Mouse (Mus musculus) stomach, embryonic 16.5 days (tissue): ENCODE measurements around the gene Rem2. TPM values are rescaled to one million over a fixed set of nuclear protein-coding genes. Genes with fewer than 3 reads are reported as not detected.

Source experiments
- ATAC-seq: fragments of 200-750 bp; cut with Nextera tagmentation; 2 replicates; pipeline ENCODE4 v1.8.0; 2017; ENCODE audit warnings: moderate number of reproducible peaks, moderate TSS enrichment; ENCODE audit not compliant: insufficient read depth, low FRiP score
- H3K27ac ChIP-seq: fragments of 300-500 bp; sonication (generic); 2 replicates; pipeline ENCODE4 v1.5.1; 2014; ENCODE audit warnings: low read length
- H3K27me3 ChIP-seq: fragments of 300-500 bp; sonication (generic); 2 replicates; pipeline ENCODE4 v1.6.1; 2014; ENCODE audit warnings: low read length, control low read depth, mixed read lengths; ENCODE audit not compliant: control insufficient read depth, insufficient read depth
- H3K36me3 ChIP-seq: fragments of 300-500 bp; sonication (generic); 2 replicates; pipeline ENCODE4 v1.6.1; 2014; ENCODE audit warnings: low read length; ENCODE audit not compliant: control insufficient read depth, insufficient read depth
- H3K4me1 ChIP-seq: fragments of 300-500 bp; sonication (generic); 2 replicates; pipeline ENCODE4 v1.6.1; 2014; ENCODE audit warnings: low read length, control low read depth, mixed read lengths; ENCODE audit not compliant: control insufficient read depth, insufficient read depth
- H3K4me2 ChIP-seq: fragments of 300-500 bp; sonication (generic); 2 replicates; pipeline ENCODE4 v1.6.1; 2014; ENCODE audit warnings: low read depth, low read length, mixed read lengths
- H3K4me3 ChIP-seq: fragments of 300-500 bp; sonication (generic); replicated peaks from 2 replicates; pipeline ENCODE4 v1.5.1; 2014; ENCODE audit warnings: mild to moderate bottlenecking, low read length
- H3K9ac ChIP-seq: fragments of 300-500 bp; sonication (generic); 2 replicates; pipeline ENCODE4 v1.6.1; 2014; ENCODE audit warnings: low read length
- H3K9me3 ChIP-seq: fragments of 300-500 bp; sonication (generic); replicated peaks from 2 replicates; pipeline ENCODE4 v1.6.1; 2016; ENCODE audit warnings: low read length, control low read depth; ENCODE audit not compliant: control insufficient read depth
- WGBS: fragments of 180-500 bp; shearing (Covaris S2); extraction: QIAGEN DNeasy Blood & Tissue Kit; methylation state at CpG from one replicate; pipeline ENCODE4 v1.1.7; 2014; 5-methylcytosine and 5-hydroxymethylcytosine counted together
- polyA plus RNA-seq: library from polyadenylated mRNA; unstranded; fragments of >200 nt; fragmentation: Nextera tagmentation; extraction: Ambion mirVana; gene quantifications from 2 replicates; pipeline ENCODE4 v1.2.1, GENCODE M21; 2015

Rem2 gene
- polyA plus RNA-seq: 1.5 TPM in 2 replicates

DNA sequence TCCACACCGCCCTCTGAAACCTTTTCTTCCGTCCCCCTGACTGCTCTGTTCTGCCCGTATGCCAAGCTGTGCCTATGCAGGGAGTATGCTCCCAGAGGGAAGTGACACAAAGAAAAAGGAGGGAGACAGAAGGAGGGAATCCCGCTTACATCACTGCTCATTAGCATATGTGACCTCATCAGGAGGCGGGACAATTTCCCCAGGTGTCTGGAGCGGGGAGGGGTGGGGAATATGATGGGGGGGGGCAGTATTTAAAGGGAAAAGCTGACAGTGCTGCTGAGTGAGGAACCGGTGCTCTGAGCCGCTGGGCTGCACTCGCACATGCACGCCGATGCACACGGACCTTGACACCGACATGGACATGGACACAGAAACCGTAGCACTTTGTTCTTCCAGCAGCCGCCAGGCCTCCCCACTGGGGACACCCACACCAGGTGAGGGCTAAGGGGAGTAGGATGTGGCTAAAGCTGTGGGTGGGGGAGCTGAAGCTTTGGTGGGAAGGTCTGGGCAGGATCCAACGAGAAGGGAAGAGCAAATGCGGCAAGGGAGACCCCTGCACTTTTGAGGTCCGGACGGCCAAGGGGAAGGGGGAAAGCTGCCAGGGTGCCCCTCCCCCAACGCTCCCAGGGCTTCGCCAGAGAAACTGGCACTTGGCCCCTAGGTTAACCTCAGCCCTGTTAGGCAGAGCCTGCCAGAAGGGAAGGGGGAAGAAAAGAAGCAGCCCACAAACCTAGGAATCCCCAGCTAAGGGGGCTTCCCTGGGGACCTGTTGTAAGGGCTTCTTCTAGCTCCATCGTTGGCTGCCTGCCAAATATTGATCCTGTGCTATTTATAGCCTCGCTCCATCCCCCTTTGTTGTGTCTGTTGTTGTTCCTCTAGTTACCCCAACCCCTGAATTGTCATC lies at the start of gene Rem2:
Rem2 (plus strand) TSS at position 160 of the 904 bp plus-strand sequence.
- Histone ChIP-seq H3K9me3 (0 out of 2 replicates have a peak, but pooled peaks cover 4% of the 10 kb centered on the region), H3K4me2 (peak within 1 kb of the TSS; percentile 84), H3K9ac (peak within 1 kb of the TSS; percentile 65), H3K36me3 (no peaks in the 10 kb centered on the region), H3K27ac (no peak within 1 kb of the TSS), H3K4me3 (peak within 1 kb of the TSS; percentile 45), H3K4me1 (peaks cover 11% of the 10 kb centered on the region), H3K27me3 (peaks cover 15% of the 10 kb centered on the region; the same call in 1 of the 2 replicates)
- 2% methylated on average over 23 of the region's 23 CpGs for WGBS
- peak; percentile 75 for ATAC-seq

DNA sequence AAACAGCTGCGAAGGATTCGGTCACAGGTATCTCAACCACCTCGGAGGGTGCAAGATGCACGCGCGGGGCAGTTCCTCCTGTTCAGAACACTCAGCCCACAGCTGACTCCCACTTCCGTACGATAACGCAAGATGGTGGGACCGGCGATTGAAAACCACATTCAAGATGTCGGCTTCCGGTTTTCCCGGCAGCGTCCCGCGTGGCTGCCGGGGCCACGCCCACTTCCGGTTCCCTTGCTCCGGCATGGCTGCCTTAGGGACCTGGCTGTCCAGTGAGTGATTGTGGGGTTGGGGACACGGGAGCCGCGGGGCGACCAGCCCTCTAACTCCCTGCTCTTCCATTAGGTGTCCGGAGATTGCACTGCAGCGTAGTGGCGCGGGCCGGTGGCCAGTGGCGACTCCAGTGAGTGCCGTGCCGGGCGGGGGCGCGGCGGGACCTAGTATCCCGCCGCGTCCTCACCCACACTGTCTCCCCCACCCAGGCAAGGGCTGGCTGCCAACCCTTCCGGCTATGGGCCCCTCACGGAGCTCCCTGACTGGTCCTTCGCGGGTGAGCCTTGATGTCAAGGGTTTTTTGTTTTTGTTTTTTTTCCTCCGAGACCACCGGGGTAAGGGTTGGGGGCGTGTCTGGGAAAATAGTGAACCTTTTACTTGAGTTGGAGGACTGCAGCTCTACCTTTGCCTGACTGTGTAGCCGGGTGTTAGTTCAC lies 49.1 kb upstream of the Rem2 start, which contains the start of gene Mrpl52:
Mrpl52 (plus strand) TSS at position 221 of the 710 bp plus-strand sequence.
- H3K9ac ChIP-seq: peak within 1 kb of the TSS; percentile 85
- H3K27ac ChIP-seq: peak within 1 kb of the TSS; percentile 80
- peak within 1 kb of the TSS; percentile 75 for H3K4me3 ChIP-seq
- no peaks in the 10 kb centered on the region for H3K36me3 ChIP-seq
- no peaks in the 10 kb centered on the region for H3K27me3 ChIP-seq
- ATAC-seq: peak; percentile 73; the same call in 1 of the 2 replicates
- WGBS: under 1% methylated on average over 48 of the region's 48 CpGs
- peaks cover 38% of the 10 kb centered on the region for H3K4me1 ChIP-seq
- no peaks in the 10 kb centered on the region for H3K9me3 ChIP-seq
- peak within 1 kb of the TSS; percentile 75 for H3K4me2 ChIP-seq

DNA sequence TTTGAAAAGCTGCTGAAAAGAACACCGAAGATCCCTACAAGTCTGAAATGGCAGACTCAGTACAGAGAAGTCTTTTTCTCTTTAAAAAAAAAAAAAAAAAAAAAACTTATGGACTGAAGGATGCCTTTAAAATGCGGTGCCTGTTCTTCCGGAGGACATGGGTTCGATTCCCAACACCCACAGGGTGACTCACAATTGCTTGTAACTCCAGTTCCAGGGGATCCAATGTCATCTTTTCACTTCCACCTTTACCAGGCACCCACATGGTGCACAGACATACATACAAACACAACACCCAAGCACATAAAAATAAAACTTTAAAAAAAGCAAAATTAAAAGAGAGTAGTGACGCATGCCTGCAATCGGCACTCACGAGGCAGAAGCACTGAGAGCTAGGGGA lies 48.2 kb upstream of the Rem2 start:
- no peaks in the 10 kb centered on the region for H3K36me3 ChIP-seq
- peak overlapping the region; percentile 75 for H3K4me3 ChIP-seq
- H3K27ac ChIP-seq: no peak overlapping the region
- no peak for ATAC-seq
- no peak overlapping the region; the same call in 1 of the 2 replicates for H3K9ac ChIP-seq
- H3K27me3 ChIP-seq: no peaks in the 10 kb centered on the region
- peaks cover 38% of the 10 kb centered on the region for H3K4me1 ChIP-seq
- 93% methylated on average over 7 of the region's 7 CpGs for WGBS
- H3K4me2 ChIP-seq: peak overlapping the region; percentile 75
- H3K9me3 ChIP-seq: no peaks in the 10 kb centered on the region

DNA sequence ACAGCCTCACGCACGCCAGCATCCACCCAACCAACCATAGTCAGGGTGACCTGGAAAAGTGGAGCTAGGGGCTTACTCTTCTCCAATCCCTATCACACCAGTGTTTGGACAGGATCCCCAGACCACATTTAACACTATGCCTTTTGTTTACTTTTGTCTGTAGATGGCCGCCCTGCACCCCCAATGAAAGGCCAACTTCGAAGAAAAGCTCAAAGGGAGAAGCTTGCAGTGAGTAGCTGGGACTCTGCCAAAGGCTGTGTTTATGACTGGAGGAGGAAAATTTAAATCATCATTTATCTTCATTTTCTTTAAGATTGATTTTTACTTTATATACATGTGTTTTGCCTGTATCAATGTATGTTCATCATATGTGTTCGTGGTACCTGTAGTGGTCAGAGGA lies 47.5 kb upstream of the Rem2 start:
- H3K27me3 ChIP-seq: no peaks in the 10 kb centered on the region
- H3K9me3 ChIP-seq: no peaks in the 10 kb centered on the region
- H3K27ac ChIP-seq: no peak overlapping the region
- no peak overlapping the region for H3K4me3 ChIP-seq
- no peak overlapping the region for H3K9ac ChIP-seq
- WGBS: 81% methylated on average over 5 of the region's 5 CpGs
- no peak for ATAC-seq
- no peak overlapping the region for H3K4me2 ChIP-seq
- H3K4me1 ChIP-seq: peaks cover 43% of the 10 kb centered on the region
- H3K36me3 ChIP-seq: no peaks in the 10 kb centered on the region

DNA sequence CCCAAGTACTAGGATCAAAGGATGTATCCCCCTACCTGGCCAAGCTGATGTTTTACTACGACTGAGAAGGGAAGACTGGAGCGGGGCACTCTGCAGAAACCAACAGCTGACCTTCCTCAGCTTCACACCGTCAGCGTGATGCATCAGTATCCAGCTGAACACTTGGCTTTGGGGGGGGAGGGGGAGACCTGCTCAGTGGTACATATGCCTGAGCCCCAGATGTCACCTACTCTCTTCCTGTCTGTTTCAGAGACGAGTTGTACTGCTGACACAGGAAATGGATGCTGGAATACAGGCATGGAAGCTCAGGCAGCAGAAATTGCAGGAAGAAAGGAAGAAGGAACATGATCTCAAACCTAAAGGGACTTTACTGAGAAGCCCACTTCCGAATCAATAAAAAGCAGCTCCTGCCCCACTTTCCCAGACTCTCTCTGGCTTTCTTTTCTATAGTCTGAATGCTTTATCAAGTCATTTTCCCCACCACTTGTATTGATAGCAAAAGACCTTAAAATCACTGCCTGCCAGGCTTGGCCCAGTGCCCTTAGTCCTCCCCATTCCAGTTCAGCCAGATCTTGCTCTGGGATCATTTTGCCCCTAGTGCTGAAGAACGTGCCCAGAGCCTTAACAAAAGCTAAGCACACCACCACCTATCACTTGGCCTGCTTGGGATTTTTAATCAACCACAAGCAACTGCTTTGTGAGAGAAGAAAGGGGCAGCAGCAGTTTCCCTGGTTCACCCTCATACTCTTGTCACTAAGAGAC lies 46.4 kb upstream of the Rem2 start:
- Histone ChIP-seq H3K36me3 (no peaks in the 10 kb centered on the region), H3K4me1 (peaks cover 54% of the 10 kb centered on the region), H3K27ac (peak overlapping the region; percentile 98), H3K4me2 (peak overlapping the region; percentile 78), H3K9me3 (no peaks in the 10 kb centered on the region), H3K27me3 (no peaks in the 10 kb centered on the region), H3K4me3 (no peak overlapping the region), H3K9ac (peak overlapping the region; percentile 99)
- 40% methylated on average over 7 of the region's 7 CpGs for WGBS
- no peak for ATAC-seq

DNA sequence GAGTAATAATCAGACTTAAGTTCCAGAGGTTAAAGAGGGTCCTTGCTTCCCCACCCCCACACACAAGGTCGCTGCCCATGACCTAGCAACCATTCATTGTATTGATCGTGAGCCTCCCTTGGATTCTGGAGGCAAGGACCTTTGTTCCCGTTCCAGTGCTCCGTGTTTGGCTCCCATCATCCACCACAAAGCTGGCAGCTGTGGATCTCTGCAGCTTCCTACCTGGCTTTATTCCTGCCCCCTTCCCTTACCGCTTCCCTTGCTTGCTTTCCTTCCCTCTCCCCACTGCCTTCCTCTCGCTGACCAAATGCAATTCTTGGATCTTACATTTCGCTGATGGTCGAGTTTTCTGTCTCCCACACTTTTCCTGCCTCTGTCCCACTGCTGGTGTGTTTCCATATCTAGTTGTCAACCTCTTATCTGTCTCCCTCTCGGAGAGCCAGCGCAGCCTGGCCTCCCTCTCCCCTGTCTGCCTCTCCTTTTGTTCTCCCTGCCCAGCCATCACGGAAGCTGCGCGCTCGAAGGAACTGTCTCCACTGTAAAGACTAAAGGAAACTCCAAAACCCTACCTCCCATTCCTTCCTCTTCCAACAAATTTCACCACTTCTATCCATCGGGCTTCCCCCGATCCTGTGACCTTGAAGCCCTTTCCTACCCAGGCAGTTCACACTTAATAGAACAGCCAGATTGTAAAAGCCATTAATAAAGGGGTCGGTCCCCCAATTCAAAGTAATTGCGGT lies 45.3 kb upstream of the Rem2 start:
- peaks cover 60% of the 10 kb centered on the region for H3K4me1 ChIP-seq
- WGBS: 7% methylated on average over 18 of the region's 18 CpGs
- no peak for ATAC-seq
- peak overlapping the region; percentile 98 for H3K27ac ChIP-seq
- H3K4me3 ChIP-seq: peak overlapping the region; percentile 82
- peak overlapping the region; percentile 78 for H3K4me2 ChIP-seq
- H3K36me3 ChIP-seq: no peaks in the 10 kb centered on the region
- H3K9me3 ChIP-seq: no peaks in the 10 kb centered on the region
- no peaks in the 10 kb centered on the region for H3K27me3 ChIP-seq
- H3K9ac ChIP-seq: peak overlapping the region; percentile 99

DNA sequence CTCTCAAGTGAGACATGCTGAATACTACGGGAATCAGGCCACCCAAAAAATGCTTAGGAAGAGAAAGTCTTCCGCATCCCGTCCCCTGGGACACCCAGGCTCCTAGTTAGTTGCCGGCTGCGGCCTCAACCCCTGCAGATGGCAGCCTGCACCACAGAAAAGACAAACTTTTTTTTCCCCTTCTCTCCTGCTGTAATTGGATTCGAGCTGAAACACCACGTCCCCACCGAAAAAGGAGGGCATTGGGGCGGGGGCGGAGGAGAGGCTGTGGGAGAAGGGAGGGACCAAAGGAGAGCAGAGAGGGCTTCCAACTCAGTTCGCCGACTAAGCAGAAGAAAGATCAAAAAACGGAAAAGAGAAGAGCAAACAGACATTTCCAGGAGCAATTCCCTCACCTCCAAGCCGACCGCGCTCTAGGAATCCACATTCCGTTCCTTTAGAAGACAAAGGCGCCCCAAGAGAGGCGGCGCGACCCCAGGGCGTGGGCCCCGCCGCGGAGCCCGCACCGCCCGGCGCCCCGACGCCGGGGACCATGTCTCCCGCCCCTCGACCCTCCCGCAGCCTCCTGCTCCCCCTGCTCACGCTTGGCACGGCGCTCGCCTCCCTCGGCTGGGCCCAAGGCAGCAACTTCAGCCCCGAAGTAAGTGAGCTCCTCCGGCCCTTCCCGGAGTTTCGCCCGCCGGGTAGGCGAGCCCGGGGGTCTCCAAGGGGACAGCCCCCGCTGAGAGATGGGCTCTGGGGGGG lies 44.4 kb upstream of the Rem2 start, which contains the start of gene Mmp14:
Mmp14 (plus strand) TSS at position 279 of the 744 bp plus-strand sequence.
- Histone ChIP-seq H3K4me2 (peak within 1 kb of the TSS; percentile 78), H3K27me3 (no peaks in the 10 kb centered on the region), H3K27ac (peak within 1 kb of the TSS; percentile 98), H3K4me1 (peaks cover 58% of the 10 kb centered on the region), H3K4me3 (peak within 1 kb of the TSS; percentile 82), H3K9me3 (no peaks in the 10 kb centered on the region), H3K36me3 (0 out of 2 replicates have a peak, but pooled peaks cover under 1% of the 10 kb centered on the region), H3K9ac (peak within 1 kb of the TSS; percentile 99)
- peak; percentile 59 for ATAC-seq
- WGBS: under 1% methylated on average over 49 of the region's 49 CpGs
